Mouse (Mus musculus) liver, adult 2 months (tissue): Measurements from ENCODE around the gene Gm49325. TPM values are rescaled to one million over a fixed set of nuclear protein-coding genes. Genes with fewer than 3 reads are reported as not detected.

Experiments used
- DNase-seq: peaks from one replicate; pipeline ENCODE4 v3.0.0-alpha.2; 2011; ENCODE audit warnings: low read depth, low spot score; ENCODE audit errors: extremely low read depth
- H3K27ac ChIP-seq: fragments of 200-500 bp; replicated peaks from 2 replicates; pipeline ENCODE4 v1.5.1; 2012; ENCODE audit warnings: low read depth, mild to moderate bottlenecking, control low read depth, inconsistent platforms, low read length; ENCODE audit not compliant: insufficient read depth
- H3K27me3 ChIP-seq: fragments of 200-500 bp; 2 replicates; pipeline ENCODE4 v1.6.1; 2012; ENCODE audit warnings: mild to moderate bottlenecking, moderate library complexity, low read length, inconsistent platforms; ENCODE audit not compliant: control insufficient read depth, insufficient read depth
- H3K36me3 ChIP-seq: fragments of 200-500 bp; 2 replicates; pipeline ENCODE4 v1.6.1; 2012; ENCODE audit warnings: low read length, inconsistent platforms; ENCODE audit not compliant: control insufficient read depth, insufficient read depth
- H3K4me1 ChIP-seq: fragments of 200-500 bp; 2 replicates; pipeline ENCODE4 v1.6.1; 2011; ENCODE audit warnings: low read length; ENCODE audit not compliant: control insufficient read depth, insufficient read depth
- H3K4me3 ChIP-seq: fragments of 200-500 bp; 2 replicates; pipeline ENCODE4 v1.5.1; 2011; ENCODE audit warnings: low read depth, mild to moderate bottlenecking, control low read depth, low read length, moderate library complexity; ENCODE audit not compliant: insufficient read depth
- H3K79me2 ChIP-seq: fragments of 200-500 bp; 2 replicates; pipeline ENCODE4 v1.6.1; 2012; ENCODE audit warnings: inconsistent platforms, mild to moderate bottlenecking, low read length, moderate library complexity; ENCODE audit not compliant: control insufficient read depth, insufficient read depth
- H3K9ac ChIP-seq: fragments of 200-500 bp; 2 replicates; pipeline ENCODE4 v1.6.1; 2012; ENCODE audit warnings: low read depth, mild to moderate bottlenecking, control low read depth, inconsistent platforms, low read length
- CTCF ChIP-seq: fragments of 200-500 bp; IDR thresholded peaks from 2 replicates; pipeline ENCODE4 v1.5.1; 2011; ENCODE audit warnings: low read depth, low read length, control low read depth
- POLR2A ChIP-seq: fragments of 200-500 bp; IDR thresholded peaks from 2 replicates; pipeline ENCODE4 v1.6.1; 2011; ENCODE audit warnings: low read length, control low read depth; ENCODE audit not compliant: insufficient read depth; ENCODE audit errors: extremely low read depth
- WGBS: fragments of 180-500 bp; shearing (Covaris S2); methylation state at CpG from one replicate; pipeline ENCODE4 v1.1.7; 2018; 5-methylcytosine and 5-hydroxymethylcytosine counted together
- polyA plus RNA-seq: library from polyadenylated mRNA; depleted of rRNA; stranded (reverse); fragments of >200 nt; gene quantifications from 2 replicates; pipeline ENCODE4 v1.2.3, GENCODE M21; 2012
- total RNA-seq: library from RNA; depleted of rRNA; stranded (reverse); fragments of >200 nt; gene quantifications from 2 replicates; pipeline ENCODE4 v1.2.3, GENCODE M21; 2014

The Gm49325 gene
- total and polyA plus RNA-seq, 2 experiments, result not detected

- no peak overlapping the region for H3K9ac ChIP-seq
- H3K4me3 ChIP-seq, result no peak overlapping the region
- no peak overlapping the region for H3K27ac ChIP-seq
- 84% methylated on average over 8 of the region's 8 CpGs for WGBS
- H3K27me3 ChIP-seq, result no peaks in the 10 kb centered on the region
- no peak for DNase-seq
- H3K36me3 ChIP-seq, result no peaks in the 10 kb centered on the region
- TF ChIP-seq CTCF (no peak), POLR2A (no peak)
- no peaks in the 10 kb centered on the region for H3K79me2 ChIP-seq
- H3K4me1 ChIP-seq, result no peaks in the 10 kb centered on the region; the same call in 1 of the 2 replicates
Observed at GRCm38 (mm10) chr10:77565005-77565404, 41.0 kb upstream of the Gm49325 start.

GRCm38 (mm10) chr10:77566651-77567050 is 39.3 kb upstream of the Gm49325 start:
- no peak overlapping the region for H3K27ac ChIP-seq
- DNase-seq, result peak; percentile 56
- 33% methylated on average over 8 of the region's 8 CpGs for WGBS
- TF ChIP-seq POLR2A (no peak), CTCF (peak; percentile 93)
- no peak overlapping the region for H3K4me3 ChIP-seq
- H3K79me2 ChIP-seq, result no peaks in the 10 kb centered on the region
- H3K9ac ChIP-seq, result no peak overlapping the region
- H3K4me1 ChIP-seq, result peaks cover 6% of the 10 kb centered on the region; the same call in 1 of the 2 replicates
- no peaks in the 10 kb centered on the region for H3K36me3 ChIP-seq
- no peaks in the 10 kb centered on the region for H3K27me3 ChIP-seq

GRCm38 (mm10) chr10:77569481-77569880 is 36.5 kb upstream of the Gm49325 start:
- no peak for DNase-seq
- H3K36me3 ChIP-seq, result no peaks in the 10 kb centered on the region
- H3K9ac ChIP-seq, result no peak overlapping the region
- peaks cover 16% of the 10 kb centered on the region; the same call in 1 of the 2 replicates for H3K4me1 ChIP-seq
- H3K27ac ChIP-seq, result no peak overlapping the region
- H3K79me2 ChIP-seq, result no peaks in the 10 kb centered on the region
- WGBS, result 56% methylated on average over 7 of the region's 7 CpGs
- no peaks in the 10 kb centered on the region for H3K27me3 ChIP-seq
- no peak overlapping the region for H3K4me3 ChIP-seq
- TF ChIP-seq POLR2A (no peak), CTCF (no peak)

GRCm38 (mm10) chr10:77569973-77570658 is 35.9 kb upstream of the Gm49325 start:
- Histone ChIP-seq H3K27ac (peak overlapping the region; percentile 42), H3K79me2 (no peaks in the 10 kb centered on the region), H3K36me3 (no peaks in the 10 kb centered on the region), H3K27me3 (no peaks in the 10 kb centered on the region), H3K4me1 (peaks cover 16% of the 10 kb centered on the region; the same call in 1 of the 2 replicates), H3K9ac (no peak overlapping the region), H3K4me3 (no peak overlapping the region)
- TF ChIP-seq POLR2A (no peak), CTCF (no peak)
- DNase-seq, result peak; percentile 88
- 30% methylated on average over 6 of the region's 6 CpGs for WGBS

- no peak overlapping the region for H3K4me3 ChIP-seq
- no peaks in the 10 kb centered on the region for H3K27me3 ChIP-seq
- WGBS, result 7% methylated on average over 3 of the region's 3 CpGs
- H3K79me2 ChIP-seq, result no peaks in the 10 kb centered on the region
- H3K9ac ChIP-seq, result no peak overlapping the region; the same call in 1 of the 2 replicates
- no peak for DNase-seq
- TF ChIP-seq CTCF (peak; percentile 44), POLR2A (no peak)
- H3K36me3 ChIP-seq, result no peaks in the 10 kb centered on the region
- H3K4me1 ChIP-seq, result peaks cover 16% of the 10 kb centered on the region; the same call in 1 of the 2 replicates
- H3K27ac ChIP-seq, result peak overlapping the region; percentile 23
Observed at GRCm38 (mm10) chr10:77572225-77572624, 33.8 kb upstream of the Gm49325 start.

- no peak for TF ChIP-seq POLR2A
- TF ChIP-seq CTCF, result no peak
- Histone ChIP-seq H3K36me3 (no peaks in the 10 kb centered on the region), H3K79me2 (no peaks in the 10 kb centered on the region), H3K27me3 (no peaks in the 10 kb centered on the region), H3K4me3 (no peak overlapping the region), H3K27ac (peak overlapping the region; percentile 35; the same call in 1 of the 2 replicates), H3K9ac (no peak overlapping the region), H3K4me1 (peaks cover 16% of the 10 kb centered on the region; the same call in 1 of the 2 replicates)
- peak; percentile 84 for DNase-seq
- 10% methylated on average over 1 of the region's 1 CpGs for WGBS
Observed at GRCm38 (mm10) chr10:77573162-77573561, 32.8 kb upstream of the Gm49325 start.
